Mouse (Mus musculus) inflammation-experienced regulatory T-cells, adult 6 months (primary cell): ENCODE results near the gene Naaladl2. TPM values are rescaled to one million over a fixed set of nuclear protein-coding genes. Genes with fewer than 3 reads are reported as not detected.
"Not testable (repeated sequence)": the region's sequence is repeated elsewhere in the genome, so short reads cannot be mapped to it uniquely, and the experiment has no call there.

ENCODE experiments used
- ATAC-seq: one replicate; pipeline ENCODE4 v1.8.0; 2017
- polyA plus RNA-seq, 3 experiments: library from polyadenylated mRNA; unstranded; fragments of 100-300 nt; shearing (Covaris generic); gene quantifications; one replicate each; pipeline ENCODE4 v1.2.1; 2017

Gene Naaladl2
- polyA plus RNA-seq, result not detected

DNA sequence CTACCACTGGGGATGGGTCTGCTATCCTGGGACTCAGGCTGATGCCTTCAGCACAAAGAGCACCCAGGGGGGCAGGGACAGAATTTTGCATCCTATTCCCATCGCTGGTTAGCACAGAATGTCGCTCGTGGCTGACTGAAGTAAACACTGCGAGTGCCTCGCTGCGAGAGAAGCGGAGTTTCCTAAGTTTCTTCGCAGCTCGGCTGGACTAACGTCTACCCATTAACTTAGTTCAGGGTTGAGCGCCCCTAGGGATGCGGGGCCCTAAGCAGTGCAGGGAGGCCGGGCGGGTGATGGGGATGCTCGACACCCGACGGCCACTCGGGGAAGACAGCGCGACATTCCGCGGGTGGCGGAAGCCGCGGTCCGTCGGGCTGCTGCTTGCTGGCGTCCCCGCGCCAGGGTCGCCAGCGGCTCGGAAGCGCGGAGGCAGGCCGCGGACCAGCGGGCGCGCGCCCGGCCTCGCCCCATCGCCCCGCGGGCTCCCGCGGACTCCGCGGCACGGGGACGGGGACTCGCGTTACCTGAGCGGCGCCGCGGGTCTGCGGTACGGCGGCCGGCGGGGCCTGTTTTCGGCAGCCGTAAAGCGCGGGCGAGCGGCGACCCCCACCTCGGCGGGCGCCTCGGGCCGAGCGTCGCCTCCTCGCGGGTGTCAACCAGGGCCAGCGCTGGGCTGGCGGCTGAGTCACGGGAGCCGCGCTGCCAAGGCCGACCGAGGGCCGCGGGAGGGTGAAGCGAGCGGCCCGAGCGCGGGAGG, at the start of gene Naaladl2:
Gene Naaladl2, minus strand, starts transcription at position 707 of the 757 bp plus-strand sequence.
- no peak for ATAC-seq

DNA sequence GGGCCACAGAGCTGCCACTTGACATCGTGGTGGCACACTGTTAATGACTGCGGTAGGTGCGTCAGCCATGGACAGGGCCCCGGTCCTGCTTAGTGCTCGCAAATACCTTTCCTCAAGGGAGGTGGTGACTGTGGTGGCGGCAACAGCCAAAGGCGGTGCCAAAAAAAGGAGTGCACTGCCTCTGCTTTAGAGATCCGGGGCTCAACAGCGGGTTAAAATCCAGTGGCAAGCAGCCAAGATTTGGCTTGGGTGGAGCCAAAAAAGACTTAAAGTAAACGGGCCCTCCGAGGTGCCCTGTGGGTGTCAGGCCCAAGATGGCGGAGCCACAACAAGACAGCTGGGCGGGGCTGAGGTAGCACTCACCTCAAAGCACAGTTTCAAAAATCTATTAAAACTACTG, 7.7 kb upstream of the Naaladl2 start:
- ATAC-seq, result no peak

DNA sequence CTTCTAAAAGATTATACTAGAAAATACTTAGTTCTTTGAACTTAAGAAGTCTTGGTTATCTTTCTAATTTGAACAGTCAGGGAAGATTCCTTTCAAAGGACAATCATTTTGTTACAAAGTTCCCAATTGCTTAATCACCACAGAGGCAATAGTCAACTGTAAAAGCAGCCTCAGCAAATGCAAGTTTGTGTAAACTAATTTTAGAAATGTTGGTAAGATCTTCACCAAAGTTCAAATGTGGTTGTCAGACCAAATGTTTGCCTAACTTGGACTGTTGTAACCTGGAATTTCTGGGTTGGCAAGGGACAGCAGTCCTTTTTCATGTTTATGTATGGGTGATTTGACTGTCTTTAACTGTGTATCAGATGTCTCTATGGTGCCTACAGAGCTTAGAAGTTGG, 3.2 kb upstream of the Naaladl2 start:
- ATAC-seq, result no peak

DNA sequence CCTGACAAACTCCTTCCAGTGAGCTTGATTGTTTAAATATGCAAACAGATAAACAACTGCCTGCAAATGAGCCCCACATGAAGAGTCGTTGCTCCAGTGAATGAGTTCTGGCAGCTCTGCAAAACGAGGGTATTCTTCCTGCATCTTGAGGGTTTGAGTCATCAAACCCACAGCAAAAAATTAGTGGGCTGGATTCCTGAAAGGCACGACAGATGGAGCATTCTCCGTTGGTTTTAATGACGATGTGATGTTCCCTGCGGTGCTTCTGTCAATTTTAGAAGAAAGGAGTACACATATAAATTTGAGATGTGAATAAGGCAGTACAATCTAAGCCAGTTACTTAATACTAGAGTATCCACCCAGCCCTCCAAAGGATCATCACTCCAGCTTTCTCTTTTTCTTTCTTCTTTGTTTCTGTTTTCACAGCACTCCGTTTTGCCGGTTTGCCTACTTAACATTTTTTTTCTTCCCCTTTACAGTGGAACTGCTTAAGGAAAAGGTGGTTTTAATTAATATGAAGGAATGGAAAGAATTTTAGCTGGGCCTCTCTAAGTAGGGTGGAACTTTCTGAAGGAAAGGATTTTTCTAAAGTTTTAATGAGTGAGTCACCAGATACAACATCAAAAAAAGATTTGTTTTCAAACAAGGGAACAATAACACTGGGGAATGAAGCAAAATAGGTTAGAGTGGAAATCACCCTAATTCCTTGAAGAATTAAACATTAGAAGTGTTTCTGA, 1.1 kb upstream of the Naaladl2 start:
- no peak for ATAC-seq

DNA sequence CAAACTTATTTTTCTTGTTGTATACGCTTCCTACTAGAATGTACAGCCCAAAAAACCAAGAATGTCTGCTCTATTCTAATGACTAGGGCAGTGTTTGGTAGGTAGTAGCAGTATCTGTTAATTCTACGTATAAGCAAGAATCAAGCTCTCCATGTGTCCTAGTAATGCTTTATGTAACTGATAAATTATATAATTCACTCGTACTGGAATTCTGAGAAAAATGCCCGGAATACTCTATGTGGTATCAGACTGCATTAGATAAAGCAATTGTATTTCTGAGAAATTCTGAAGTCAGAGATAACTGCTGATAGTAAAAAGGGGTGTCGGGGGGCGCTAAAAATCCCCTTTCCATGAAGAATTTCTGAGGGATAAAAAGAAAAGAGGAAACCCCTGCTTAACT, 950 bp downstream of the Naaladl2 start:
- no peak for ATAC-seq

DNA sequence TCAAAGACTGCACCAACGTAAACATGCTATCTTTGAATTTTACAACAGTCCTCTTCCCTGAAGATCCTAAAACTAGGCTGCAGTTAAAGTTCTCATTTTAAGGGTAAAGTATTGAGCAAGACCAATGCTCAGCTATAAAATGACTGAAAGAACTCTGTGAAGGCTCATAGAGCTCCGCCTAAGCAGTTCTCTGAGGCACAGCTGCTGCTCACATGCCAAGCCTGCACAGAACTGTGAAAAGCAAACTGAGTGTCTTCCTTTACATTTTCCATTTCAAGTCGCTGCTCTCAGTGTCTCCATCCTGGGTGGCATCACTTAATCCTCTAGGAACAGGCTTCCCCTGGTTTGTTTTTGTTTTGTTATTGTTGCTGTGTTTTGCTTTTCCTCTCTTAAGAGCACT, 12.2 kb downstream of the Naaladl2 start:
- no peak for ATAC-seq

DNA sequence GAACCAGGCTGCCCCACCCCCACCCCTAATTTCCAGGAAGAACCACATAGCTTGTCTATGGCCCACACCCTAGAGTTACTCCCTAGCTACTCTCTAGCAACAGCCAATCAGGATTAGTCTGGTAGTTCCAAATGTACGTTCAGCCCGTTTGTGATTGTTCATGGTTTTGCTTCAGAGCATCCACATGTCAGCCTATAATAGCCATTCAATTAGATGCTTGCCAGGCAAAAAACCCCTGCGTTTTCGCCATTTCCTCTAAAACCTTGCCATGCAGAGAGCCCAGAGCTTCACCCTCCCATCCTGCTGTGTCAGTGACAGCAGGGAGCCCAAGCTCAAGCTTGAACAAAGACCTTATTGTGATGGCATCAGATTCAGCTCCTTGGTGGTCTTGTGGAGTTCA, 16.2 kb downstream of the Naaladl2 start:
- ATAC-seq, result no peak

DNA sequence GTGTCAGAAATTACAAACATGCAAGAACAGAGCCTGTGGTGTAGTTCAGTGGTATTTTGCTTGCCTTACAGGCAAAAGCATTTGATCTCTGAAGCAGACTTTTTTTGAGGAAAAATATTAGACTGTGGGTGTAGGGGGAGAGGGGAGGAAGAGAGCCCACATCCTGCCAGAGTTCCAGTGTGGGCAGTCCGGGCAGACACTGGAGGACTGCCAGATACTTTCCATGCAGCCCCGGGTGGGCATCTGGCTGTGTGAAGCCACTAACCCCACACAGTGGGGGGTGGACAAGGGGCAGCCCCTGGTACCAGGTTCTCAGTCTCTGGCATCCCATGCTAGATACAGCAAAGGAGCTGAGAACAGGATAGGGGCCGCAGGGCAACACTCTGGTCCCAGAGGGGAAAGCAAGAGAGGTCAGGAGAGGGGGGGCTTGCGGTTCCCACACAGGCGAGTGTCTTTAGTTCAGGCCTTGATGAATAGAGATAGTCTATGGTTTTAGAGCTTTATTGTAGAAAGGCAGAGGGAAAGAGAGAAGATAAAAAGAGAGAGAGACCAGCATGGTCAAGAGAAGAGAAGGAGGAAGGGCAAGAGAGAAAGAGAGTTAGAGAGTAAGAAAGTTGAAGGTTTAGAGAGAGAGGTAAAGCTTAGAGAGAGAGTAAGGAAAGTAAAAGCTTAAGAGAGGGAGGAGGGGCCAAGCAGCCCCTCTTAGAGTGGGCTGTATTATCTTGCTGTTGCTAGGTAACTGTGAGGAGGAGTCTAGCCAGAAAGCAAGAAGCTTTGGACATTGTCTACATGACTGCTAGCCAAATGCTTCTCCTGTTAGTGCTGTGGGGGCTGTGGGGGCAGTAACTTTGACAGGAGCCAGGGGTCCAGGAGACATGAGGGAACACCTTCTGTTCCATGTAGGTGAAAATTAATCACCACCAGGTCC, 18.9 kb downstream of the Naaladl2 start:
- no peak for ATAC-seq

DNA sequence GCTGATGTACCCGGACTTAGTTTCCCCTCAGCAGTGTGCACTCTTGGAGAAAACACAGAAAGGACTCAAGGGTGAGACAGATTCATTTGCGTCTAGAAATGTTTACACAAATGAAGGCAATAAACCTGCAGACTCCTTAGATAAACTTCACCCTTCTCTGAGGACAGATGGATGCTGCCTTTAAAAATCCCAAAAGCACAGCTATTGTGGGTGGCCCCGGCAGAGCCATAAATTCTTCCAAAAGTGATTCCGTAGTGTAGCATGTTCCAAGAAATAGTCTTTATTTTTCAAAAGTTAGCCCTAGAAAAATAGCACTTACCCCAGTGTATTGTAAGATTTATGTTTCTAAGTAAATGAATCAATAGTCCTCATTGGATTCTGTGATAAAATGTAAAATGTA, 31.0 kb downstream of the Naaladl2 start:
- no peak for ATAC-seq

DNA sequence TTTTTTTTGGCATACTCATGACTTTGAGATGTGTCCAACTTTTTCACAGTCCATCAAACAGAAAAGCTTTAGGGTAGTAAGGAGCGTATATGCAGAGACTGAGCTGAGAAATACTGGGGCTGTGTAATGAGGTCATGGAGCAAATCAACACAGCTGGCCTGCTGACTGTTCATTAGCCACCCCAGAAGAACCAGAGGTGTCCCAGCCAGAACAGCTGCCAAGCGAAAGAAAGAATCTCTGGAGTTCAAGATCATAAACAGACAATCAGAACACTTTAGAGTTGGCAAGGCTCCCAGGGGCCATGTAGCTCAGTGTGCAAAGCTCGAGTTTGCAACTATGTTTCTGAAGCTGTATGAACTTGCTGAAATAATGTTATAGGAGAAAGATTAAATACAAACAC, 35.1 kb downstream of the Naaladl2 start:
- ATAC-seq, result no peak

DNA sequence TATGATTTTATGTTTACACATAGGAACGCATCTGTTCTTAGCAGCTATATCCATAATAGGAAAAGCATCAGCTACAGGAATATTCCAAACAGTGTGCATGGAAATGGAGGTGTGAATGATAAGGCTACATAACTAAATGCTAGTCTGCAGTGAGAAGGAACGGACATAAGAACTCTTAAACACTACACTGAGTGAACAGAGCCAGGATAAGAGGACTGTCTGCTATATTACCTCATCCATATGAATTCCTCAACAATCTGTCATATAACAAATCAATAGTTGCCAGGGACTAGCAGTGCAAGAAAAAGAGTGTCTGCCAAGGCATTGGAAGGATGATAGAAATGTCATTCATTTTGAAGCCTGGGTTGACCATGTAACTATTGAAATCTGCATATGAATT, 51.1 kb downstream of the Naaladl2 start:
- ATAC-seq, result no peak

DNA sequence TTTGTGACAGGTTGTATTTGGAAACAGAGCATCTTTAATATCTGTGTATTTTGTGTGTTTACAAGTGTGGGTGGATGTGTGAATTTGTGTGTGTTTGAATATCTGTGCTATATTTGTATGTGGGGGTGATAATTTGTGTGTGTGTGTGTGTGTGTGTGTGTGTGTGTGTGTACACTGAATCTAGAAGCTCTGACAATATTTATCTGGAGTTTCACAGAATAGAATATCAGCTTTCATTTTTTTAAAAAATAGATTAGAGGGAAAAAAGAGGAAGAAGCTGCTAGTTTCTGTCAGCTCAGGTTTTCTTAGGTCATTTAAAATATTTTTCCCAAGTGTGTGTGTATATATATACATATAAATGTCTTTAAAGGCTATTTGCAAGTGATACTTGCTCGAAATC, 68.3 kb downstream of the Naaladl2 start:
- ATAC-seq, result no peak

DNA sequence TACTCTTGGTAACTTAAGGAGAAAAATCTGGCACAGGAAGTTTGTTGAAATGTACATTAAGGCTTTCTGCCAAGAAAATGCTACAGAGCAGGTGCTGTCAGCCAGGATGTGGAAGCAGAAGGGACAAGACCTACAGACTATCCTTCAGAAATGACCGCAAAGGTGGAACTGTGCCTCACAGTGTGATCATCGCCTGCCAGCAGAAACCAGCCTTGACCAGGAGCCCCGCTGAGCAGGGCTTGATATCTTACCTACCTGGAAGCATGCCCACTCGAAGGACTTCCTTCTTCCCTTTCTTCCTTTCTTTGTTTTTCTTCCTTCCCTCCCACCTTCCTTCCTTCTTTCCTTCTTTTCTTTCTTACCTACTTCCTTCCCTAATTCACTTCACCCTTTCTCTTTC, 69.8 kb downstream of the Naaladl2 start:
- ATAC-seq, result no peak

DNA sequence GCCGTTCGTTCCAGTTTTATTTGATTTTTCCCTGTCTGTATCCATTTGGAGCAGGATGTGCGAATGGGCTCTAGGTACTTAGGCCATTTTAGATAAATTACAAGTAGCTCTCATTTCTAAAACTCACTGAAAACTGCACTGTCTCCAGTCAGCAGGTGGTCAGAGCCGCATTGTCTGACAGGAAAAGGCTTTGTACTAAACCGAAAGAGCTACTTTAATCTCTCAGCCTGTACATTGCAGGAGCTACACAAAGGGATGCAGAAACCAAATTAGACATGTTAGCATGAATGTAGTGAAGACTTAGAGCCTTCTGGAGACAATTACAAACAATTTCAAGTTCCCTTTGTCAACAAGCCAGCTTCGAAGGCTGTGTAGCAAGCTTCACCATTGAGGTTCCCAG, 70.2 kb downstream of the Naaladl2 start:
- ATAC-seq, result no peak

DNA sequence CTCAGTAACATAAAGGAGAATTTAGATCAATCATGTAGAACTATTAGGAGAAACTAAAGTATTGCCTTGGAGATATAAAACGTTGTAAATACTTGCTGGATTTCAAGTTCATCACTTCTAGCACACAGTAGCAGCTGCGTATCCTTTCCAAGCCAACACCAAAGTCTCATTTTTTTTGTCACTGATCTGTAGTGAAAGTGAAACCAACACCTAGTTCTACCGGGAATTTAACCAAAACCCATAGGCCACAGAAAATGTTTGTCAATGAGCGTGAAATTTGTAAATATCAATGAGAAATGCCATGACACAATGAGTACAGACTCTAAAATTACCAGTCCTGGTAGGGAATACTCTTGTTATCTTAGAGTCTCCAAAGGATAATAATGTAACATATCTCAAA, 80.8 kb downstream of the Naaladl2 start:
- ATAC-seq, result no peak

DNA sequence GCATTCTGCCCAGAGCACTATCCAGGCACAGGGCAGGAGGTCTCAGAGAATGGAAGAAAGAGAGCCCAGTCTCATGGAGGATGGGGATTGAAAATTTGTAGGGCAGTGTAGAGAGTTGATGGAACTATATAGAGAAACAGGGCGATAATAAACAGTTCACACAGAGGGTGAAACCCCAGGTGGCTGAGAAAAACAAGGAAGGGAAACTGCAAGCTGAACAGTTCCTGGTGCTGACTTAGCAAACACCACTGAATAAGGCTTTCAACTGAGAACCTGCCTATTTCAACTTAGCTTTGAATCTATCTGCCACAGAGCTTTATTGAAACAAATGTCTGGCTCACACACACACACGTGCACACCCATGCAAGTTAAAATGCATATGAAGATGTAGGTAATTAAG, 91.1 kb downstream of the Naaladl2 start:
- no peak for ATAC-seq

DNA sequence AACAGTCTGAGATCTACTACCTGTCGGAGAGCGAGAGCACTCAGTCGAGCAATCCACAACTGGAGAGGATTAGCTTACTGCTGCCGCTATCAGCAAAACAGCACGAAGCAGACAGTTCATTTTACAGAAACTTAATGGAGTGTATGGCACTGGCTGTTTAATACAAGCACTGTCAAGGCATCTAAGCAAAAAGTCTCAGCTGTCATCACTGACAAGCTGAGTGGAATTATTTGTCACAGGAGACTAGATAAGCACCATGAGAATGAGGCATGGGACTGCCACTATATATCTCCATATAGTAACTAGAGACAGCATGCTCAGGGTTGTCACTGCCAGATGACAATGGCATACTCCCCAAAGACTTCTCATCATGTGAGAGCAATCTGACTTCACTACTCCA, 124.1 kb downstream of the Naaladl2 start:
- ATAC-seq, result no peak

DNA sequence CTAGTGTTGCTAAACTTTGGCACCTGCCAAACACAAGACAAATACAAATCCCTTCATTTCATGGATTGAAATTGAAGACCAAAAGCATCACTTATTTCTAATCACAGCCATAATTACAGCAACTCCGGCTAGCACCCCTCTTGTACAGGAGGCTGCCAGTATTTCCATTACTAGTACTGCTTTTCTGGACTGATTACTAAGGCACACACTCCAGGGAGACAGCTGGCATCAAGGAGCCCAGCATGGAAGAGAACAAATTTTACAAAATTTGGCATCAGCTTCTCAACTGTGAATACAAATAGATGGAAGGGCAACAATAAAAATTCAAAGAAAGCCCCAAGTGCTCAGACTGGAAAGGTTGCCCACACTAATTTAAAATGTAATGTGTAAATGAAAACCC, 133.3 kb downstream of the Naaladl2 start:
- ATAC-seq, result no peak

DNA sequence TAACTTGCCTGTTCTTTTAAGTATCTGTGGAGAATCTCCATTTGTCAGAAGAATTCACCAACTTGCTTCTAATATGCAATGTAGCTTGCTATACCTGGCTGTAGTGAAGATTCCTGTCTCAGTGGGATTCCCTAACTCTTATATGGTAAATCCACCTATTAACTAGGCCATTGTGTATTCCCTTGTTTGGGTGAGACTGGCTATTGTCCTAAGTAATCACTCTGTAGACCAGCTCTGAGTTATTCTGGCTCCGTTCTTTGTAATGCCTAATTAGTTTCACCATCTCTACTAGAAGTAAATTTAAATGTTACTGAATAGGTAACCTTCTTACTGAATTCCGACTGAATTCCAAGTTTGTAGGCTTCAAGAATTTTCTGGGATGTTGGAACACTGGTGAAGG, 137.3 kb downstream of the Naaladl2 start:
- not testable (repeated sequence) for ATAC-seq

DNA sequence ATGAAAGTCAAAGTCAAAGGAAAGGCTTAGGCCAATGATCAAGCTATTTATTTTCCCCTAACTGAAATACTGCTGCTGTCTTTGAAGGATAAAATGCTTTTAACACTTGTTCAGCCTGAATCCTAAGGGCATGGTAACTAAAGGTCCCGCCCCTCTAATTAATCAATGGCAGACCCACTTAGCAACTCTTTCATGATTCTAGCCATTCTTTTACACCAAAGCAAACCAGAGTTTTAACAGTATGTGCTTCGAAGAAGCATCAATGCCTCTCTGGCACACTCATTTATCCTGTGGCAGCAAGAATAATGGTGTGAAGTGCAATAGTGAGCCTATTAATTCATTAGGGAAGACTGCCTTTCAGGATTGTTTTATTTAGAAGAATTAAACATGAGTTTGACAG, 151.5 kb downstream of the Naaladl2 start:
- ATAC-seq, result no peak

DNA sequence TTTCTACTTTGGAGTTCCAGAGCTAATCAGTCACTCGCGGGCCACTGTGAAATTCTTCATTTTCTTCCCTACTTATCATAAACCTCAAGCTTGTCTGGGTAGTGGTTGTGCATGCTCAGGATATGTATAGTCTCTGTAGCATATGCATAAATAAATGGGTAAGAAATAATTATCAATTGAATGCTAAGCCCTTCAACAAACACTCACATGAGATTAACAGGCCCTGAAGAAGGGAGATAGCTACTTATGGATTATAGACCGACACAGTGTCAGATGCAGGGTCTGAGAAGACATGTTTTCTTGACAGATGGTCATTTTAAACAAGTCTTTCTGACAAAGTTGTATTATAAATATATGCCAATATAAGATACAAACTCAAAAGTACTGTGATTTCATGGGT, 152.0 kb downstream of the Naaladl2 start:
- no peak for ATAC-seq

DNA sequence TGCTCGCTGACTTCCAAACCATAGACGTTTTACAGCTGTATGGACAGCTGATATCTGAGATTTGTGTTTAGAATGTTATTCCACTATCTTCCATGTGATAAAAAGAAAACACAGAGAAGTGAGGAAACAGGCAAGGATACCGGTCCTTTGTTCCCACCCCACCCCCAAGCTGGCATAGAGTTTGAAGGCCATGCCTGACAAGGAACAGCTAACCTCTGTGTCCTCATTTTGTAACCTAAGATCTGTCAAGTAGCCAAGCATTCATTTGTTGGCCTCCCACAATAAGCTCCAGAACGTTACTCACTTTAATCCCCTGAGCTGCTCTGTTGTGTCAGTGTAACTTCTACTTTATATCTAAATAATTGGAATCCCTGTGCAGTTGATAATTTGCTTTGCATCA, 161.9 kb downstream of the Naaladl2 start:
- ATAC-seq, result no peak

DNA sequence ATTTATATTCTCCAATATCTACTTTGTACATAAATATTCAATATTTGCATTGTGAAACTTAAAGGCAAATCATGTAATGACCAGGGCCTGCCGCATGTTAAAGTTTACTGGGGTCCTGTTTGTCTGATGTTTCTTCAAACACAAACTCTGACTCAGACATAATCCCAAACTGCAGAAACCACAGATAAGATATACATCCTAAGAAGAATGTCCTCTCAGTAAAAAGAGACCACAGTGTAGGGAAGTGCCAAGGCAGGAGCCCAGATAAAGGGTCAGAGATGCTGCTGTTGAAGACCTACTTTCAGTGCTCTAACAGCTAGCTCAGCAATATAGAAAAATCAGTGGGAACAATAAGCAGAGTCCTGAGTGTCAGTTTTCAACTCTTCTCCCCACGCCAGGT, 201.9 kb downstream of the Naaladl2 start:
- ATAC-seq, result no peak
